Mouse (Mus musculus) Patski (cell line): ENCODE results near the gene Nmt1. TPM values are rescaled to one million over a fixed set of nuclear protein-coding genes. Genes with fewer than 3 reads are reported as not detected.

ENCODE experiments used
- ATAC-seq: fragments of 100-300 bp; one replicate; pipeline ENCODE4 v1.8.0; 2021
- CTCF ChIA-PET: fragments of 350-600 bp; sonication (Branson Sonifier 250); formaldehyde crosslinking; loops from one replicate; lab custom pipeline; 2022; ENCODE audit warnings: inconsistent platforms; lab: Charles Lee
- POLR2A ChIA-PET: fragments of 350-600 bp; sonication (Branson Sonifier 250); formaldehyde crosslinking; loops from one replicate; lab custom pipeline; 2022; ENCODE audit warnings: antibody characterized with exemption, inconsistent platforms; lab: Charles Lee
- DNase-seq: peaks from one replicate; pipeline ENCODE4 v3.0.0-alpha.2; 2011; ENCODE audit warnings: low read depth, low spot score
- H3K27me3 ChIP-seq: fragments of 371-371 bp; one replicate; pipeline ENCODE4 v1.5.1; 2021
- CTCF ChIP-seq: fragments of 100-300 bp; IDR thresholded peaks from one replicate; pipeline ENCODE4 v1.5.1; 2021
- in situ Hi-C: fragments of 300-500 bp; cut with MboI; formaldehyde crosslinking; loops from 3 replicates; pipeline ENCODE4 v1.11.1; 2018; ENCODE audit warnings: low pct_unique_long_range_greater_than_20kb, mixed read lengths
- polyA plus RNA-seq: library from polyadenylated mRNA; unstranded; gene quantifications from one replicate; pipeline ENCODE4 v1.2.3, GENCODE M21; 2021

Nmt1 gene
- polyA plus RNA-seq, 1 experiment from 2014 or later = 87.5 TPM

GRCm38 (mm10) chr11:103053191-103054076 lies 25.4 kb downstream of the Nmt1 start:
- ATAC-seq (no peak), DNase-seq (no peak)
- CTCF ChIA-PET = interaction anchor here (1.1 to 3.1 kb wide), 8 partner anchors 9 to 152 kb away, joined by 3 to 7 read pairs (median 4); no protein-coding TSS in a partner anchor
- in situ Hi-C loops = loop anchor here (5.0 kb wide), 1 partner anchor 156 kb away; no protein-coding TSS in a partner anchor
- H3K27me3 ChIP-seq = no peaks in the 10 kb centered on the region
- no peak for TF ChIP-seq CTCF
- POLR2A ChIA-PET = interaction anchor here (1.1 kb wide), 1 partner anchor 105 kb away, joined by 4 read pairs; no protein-coding TSS in a partner anchor

DNA sequence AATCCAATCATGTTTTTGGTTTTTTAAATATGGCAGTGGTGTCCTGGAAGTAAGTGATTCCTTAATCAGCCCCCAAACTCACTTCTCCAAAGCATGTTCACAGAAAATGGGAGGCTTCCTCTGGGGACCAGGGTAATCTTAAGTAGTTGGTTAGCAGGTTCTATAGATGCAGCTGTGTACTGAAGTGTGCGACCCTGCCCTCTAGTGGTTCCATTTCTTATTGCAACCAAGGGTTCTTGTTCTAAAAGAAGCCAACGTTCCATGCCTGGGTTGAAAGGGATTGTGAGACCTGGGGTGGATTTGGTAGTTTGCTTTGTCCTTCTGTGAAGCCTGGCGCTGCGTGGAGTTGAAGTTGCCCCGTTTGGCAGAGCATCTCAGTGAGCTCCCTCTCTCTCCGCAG lies 26.8 kb downstream of the Nmt1 start:
- CTCF ChIA-PET = interaction anchor here (1.0 to 3.1 kb wide), 9 partner anchors 8 to 158 kb away, joined by 3 to 9 read pairs (median 4); no protein-coding TSS in a partner anchor
- POLR2A ChIA-PET = interaction anchor here (1.0 to 1.1 kb wide), 2 partner anchors 100 to 104 kb away, joined by 3 to 4 read pairs; no protein-coding TSS in a partner anchor
- TF ChIP-seq CTCF = peak; percentile 84
- in situ Hi-C loops = loop anchor here (5.0 kb wide), 1 partner anchor 157 kb away; no protein-coding TSS in a partner anchor
- ATAC-seq (no peak), DNase-seq (no peak)
- H3K27me3 ChIP-seq = no peaks in the 10 kb centered on the region

GRCm38 (mm10) chr11:103056636-103057035 lies 28.6 kb downstream of the Nmt1 start:
- POLR2A ChIA-PET = interaction anchor here (1.5 kb wide), 1 partner anchor 48 kb away, joined by 3 read pairs; no protein-coding TSS in a partner anchor
- ATAC-seq (no peak), DNase-seq (no peak)
- CTCF ChIA-PET = no interaction called here
- no peaks in the 10 kb centered on the region for H3K27me3 ChIP-seq
- in situ Hi-C loops = no loop called here
- TF ChIP-seq CTCF = no peak

DNA sequence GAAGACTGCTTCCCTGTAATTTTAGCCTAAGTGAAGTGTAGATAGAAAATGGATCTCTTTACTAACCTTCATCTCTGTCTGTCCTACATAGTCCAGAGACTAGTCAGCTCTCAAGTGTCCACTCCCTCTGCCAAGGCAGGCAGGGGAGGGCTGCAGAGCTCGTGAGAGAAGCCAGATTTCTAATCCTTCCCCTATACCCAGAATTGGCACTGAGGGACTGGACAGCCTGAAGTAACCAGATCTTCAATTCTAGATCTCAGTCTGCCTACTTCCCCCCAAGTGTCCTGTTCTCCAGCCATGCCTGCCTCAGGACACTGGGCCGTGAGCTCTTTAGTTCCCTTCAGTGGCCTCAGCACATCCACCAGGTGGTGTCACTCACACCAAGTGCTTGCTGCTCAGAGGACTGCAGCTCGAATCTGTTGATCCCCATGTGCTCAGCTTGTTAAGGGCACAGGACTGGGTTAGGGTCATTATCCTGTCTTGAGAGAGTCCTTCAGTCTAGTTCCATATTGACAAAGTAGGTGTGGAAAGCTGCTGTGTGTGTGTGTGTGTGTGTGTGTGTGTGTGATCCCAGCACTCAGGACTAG lies 30.6 kb downstream of the Nmt1 start:
- in situ Hi-C loops = no loop called here
- ATAC-seq (no peak), DNase-seq (no peak)
- no peaks in the 10 kb centered on the region for H3K27me3 ChIP-seq
- ChIA-PET CTCF (interaction anchor here (1.1 kb wide), 1 partner anchor 15 kb away, joined by 3 read pairs; no protein-coding TSS in a partner anchor), POLR2A (no interaction called here)
- TF ChIP-seq CTCF = no peak

GRCm38 (mm10) chr11:103066191-103067050 lies 38.4 kb downstream of the Nmt1 start:
- TF ChIP-seq CTCF = no peak
- DNase-seq = no peak
- CTCF ChIA-PET = no interaction called here
- no peak for ATAC-seq
- no peaks in the 10 kb centered on the region for H3K27me3 ChIP-seq
- in situ Hi-C loops = no loop called here
- POLR2A ChIA-PET = no interaction called here

- CTCF ChIA-PET = no interaction called here
- no peaks in the 10 kb centered on the region for H3K27me3 ChIP-seq
- in situ Hi-C loops = no loop called here
- POLR2A ChIA-PET = no interaction called here
- no peak for TF ChIP-seq CTCF
- ATAC-seq (no peak), DNase-seq (no peak)
Observed at GRCm38 (mm10) chr11:103067051-103067361, 39.0 kb downstream of the Nmt1 start.

DNA sequence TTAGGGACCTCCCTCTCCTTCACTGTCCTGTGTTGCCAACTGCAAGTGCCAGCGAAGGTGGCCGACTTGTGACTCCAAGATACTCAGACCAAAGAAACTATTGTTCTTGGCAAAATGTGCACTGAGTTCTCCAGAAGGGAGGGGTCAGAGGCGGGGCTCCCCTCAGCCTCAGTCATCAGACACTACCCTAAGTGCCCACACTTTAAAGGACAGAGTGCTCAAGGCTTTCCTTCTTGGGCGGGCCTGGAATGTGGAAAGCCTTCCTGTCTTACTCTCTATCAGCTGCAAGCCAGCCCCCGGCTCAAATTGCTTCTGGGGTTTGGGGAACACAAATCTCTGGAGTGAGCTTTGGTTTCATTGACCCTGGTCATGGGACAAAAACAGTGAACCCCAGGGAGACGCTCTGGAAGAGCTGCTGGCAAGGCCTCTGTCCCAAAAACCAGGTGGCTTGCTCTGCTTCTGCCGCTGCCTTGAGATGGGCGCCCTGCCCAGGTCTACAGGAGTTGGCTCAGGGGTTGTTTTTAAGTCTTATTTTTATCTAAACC lies 39.5 kb downstream of the Nmt1 start:
- CTCF ChIA-PET = interaction anchor here (1.2 to 1.9 kb wide), 2 partner anchors 14 to 35 kb away, joined by 3 to 5 read pairs; no protein-coding TSS in a partner anchor
- POLR2A ChIA-PET = interaction anchor here (0.7 to 1.3 kb wide), 2 partner anchors 8 to 12 kb away, joined by 3 to 5 read pairs; no protein-coding TSS in a partner anchor
- ATAC-seq (peak; percentile 8), DNase-seq (no peak)
- no peaks in the 10 kb centered on the region for H3K27me3 ChIP-seq
- in situ Hi-C loops = no loop called here
- TF ChIP-seq CTCF = no peak

DNA sequence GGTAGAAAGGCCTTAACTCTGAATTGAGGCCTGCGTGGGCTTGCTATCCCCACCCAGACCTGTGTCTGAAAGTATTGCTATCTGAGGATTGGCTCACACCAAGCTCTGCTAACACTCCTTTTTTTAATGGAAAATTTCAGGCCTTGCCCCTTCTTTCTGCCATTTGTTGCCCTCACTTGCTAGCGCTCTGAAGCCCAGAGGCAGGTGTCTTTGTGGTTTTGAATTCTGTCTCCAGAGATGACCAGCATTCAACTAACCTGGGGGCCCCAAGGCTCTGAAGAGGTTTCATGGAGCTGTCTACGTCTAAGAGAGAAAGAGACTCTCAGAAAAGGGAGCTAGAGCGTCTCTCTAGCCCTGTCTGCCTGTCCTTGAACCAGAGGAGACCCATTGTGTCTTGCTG lies 40.3 kb downstream of the Nmt1 start:
- no peaks in the 10 kb centered on the region for H3K27me3 ChIP-seq
- in situ Hi-C loops = no loop called here
- ATAC-seq = no peak
- CTCF ChIA-PET = interaction anchor here (1.2 to 1.9 kb wide), 2 partner anchors 14 to 34 kb away, joined by 3 to 5 read pairs; no protein-coding TSS in a partner anchor
- TF ChIP-seq CTCF = no peak
- POLR2A ChIA-PET = interaction anchor here (0.7 to 1.3 kb wide), 3 partner anchors 9 to 26 kb away, joined by 3 to 5 read pairs (median 3); no protein-coding TSS in a partner anchor
- DNase-seq = no peak

GRCm38 (mm10) chr11:103068884-103069283 lies 40.9 kb downstream of the Nmt1 start:
- ATAC-seq (no peak), DNase-seq (no peak)
- in situ Hi-C loops = no loop called here
- ChIA-PET POLR2A (interaction anchor here (0.7 to 1.3 kb wide), 3 partner anchors 10 to 41 kb away, joined by 3 to 5 read pairs (median 3); partner anchors contain the start of gene Dcakd), CTCF (interaction anchor here (1.1 to 1.9 kb wide), 2 partner anchors 15 to 34 kb away, joined by 3 to 5 read pairs (median 3); no protein-coding TSS in a partner anchor)
- TF ChIP-seq CTCF = no peak
- H3K27me3 ChIP-seq = no peaks in the 10 kb centered on the region
